Mouse (Mus musculus) spleen, adult 18-20 months (tissue): Measurements from ENCODE around the gene Tm2d3.

ENCODE experiments used
- DNase-seq, 2 experiments: peaks; one replicate each; pipeline ENCODE4 v3.0.0; 2022; ENCODE audit warnings: mixed read lengths in 2 of 2

Gene Tm2d3

GRCm38 (mm10) chr7:65708506-65708905, 17.5 kb downstream of the Tm2d3 start:
- no peak for DNase-seq

DNA sequence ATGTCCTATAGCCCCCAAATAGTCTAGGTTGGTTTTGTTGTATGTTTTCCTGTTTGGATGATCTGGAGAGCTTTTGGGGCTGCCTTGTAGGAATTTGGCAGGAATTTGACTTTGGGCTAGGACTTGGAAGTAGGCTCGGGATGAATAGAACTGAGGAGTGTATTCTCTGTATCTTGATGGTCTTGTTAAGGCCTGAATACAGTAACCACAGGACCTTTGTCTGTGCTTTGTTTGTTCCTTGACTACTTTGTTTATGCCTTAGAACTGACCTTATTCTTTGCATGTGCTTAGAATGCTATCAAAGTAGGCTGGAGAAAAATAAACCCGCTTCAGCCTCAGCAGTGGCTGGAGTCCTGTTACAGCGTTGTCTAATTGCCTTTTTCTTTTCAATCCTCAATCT, 19.3 kb downstream of the Tm2d3 start:
- DNase-seq: no peak

GRCm38 (mm10) chr7:65713782-65714181, 22.8 kb downstream of the Tm2d3 start:
- DNase-seq: no peak

DNA sequence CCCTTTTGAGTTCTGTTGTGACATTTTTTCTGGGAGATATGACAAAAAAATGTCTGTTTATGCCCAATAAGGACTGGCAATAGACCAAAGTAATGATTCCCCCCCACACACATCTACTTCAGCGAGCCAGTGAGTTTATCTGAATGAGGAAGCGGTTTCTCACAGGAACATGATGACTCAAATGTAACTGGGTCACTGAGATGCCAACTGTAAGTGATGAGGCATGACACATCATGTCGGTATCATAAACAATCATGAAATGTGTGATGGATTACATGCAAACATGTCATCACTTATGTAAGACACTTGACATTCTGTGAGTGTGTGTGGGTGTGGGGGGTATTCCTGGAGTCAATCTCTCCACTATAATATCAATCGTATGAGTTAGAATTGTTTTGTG, 23.3 kb downstream of the Tm2d3 start:
- DNase-seq: no peak

GRCm38 (mm10) chr7:65734024-65734423, 43.1 kb downstream of the Tm2d3 start:
- DNase-seq: no peak

DNA sequence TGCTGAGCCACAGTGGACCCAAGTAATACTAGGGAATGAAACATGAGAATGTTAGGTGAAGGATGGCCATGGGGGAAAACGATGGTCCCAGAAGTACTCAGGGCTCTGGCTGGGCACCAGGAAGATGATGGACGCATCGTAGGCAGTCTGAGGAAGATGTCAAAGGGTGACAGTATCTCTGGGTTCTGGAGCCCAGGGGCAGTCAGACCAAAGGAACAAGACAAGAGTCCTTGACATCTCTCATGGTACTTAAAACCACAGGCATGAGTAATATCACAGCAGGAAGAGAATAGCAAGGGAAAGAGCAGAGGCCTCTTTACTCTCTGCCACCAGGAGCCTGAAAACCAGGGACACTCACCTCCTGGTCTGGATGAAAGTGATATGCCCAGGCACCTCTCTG, 44.3 kb downstream of the Tm2d3 start:
- DNase-seq: no peak

DNA sequence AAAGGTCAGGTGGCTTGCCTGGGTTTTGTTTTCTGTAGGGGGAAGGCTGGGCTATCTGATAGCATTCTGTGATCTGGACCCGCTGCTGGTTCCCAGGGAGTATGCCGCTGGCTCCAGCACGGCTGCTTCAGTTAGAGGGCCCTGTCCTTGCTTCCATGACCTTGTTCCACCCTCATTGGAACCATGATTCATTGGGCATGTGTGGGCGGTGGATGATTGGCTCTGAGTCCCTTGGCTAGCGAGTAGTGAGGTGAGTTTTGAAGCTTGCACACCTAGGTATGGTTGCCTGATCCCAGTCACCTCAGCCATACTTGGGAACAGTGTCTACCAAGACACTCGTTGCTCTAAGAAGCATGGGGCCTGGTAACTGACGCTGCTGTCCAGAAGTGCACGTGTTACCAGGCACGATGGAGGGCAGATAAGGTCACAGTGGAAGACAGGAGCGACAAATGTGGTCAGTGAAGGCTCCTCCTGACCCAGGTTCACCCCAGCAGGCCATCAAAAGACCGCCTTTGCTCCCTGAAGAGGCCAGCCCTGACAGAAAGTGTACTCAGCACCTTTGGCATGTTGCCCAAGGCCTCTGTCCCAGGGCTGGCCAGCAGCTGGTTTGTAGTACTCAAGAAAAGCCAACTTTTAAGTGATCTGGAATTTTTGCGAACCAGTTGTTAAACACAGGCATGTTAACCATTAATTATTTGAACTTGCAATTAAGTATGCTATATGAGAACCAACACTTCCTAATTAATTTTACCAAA, 46.5 kb downstream of the Tm2d3 start:
- no peak for DNase-seq

- DNase-seq: no peak
Observed at GRCm38 (mm10) chr7:65742857-65743256, 51.9 kb downstream of the Tm2d3 start.

DNA sequence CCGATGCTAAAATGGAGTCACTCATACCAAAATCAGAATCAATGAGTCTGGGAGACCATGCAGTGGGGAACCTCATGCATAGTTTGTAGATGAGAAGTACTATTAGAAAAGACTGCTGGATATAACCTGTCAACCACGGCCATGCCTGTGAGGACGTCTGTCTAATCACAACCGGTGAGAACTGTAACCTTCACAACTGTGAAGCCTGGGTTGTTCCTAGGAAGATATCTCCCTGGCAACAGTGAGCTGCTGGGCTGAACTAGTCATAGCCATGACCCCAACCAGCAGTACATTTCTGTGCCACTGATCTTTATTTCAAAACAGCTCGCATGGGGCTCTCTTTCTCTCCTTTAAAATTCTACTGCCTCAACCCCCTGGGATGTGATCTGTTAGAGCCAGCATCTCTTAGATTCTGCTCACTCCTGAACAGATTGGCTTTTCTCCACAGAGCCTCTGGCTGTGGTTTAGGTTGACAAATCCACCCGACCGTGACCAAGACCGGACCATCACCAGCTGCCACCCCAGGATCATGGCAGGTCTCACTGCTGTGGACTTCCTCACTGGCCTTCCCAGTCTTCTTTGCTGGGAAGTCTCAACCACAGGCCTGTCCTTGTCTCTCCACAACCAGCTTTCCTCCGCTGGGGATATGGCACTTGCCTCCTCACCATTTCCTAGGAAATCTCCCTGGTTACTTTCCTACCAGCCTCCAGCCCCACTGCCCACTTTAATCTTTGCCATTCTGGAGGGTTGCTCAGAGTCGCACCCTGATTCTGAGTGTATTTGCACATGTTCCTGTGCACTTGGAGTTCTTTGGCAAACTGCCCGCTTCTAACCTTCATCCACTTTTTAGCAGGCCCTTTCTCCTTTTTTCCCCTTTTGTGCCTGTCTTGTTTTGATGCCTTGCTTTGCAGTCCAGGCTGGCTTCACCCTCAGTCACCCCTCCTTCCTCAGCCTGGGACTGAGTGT, 57.3 kb downstream of the Tm2d3 start:
- no peak for DNase-seq
